Mouse (Mus musculus) intestine, embryonic 15.5 days (tissue): Measurements from ENCODE around the gene Klf16. TPM values are rescaled to one million over a fixed set of nuclear protein-coding genes. Genes with fewer than 3 reads are reported as not detected.

ENCODE experiments used
- ATAC-seq: fragments of 200-750 bp; cut with Nextera tagmentation; 2 replicates; pipeline ENCODE4 v1.8.0; 2017; ENCODE audit warnings: moderate TSS enrichment, moderate library complexity
- H3K27ac ChIP-seq: fragments of 300-500 bp; sonication (generic); 2 replicates; pipeline ENCODE4 v1.5.1; 2015; ENCODE audit warnings: mild to moderate bottlenecking, inconsistent platforms
- H3K27me3 ChIP-seq: fragments of 300-500 bp; sonication (generic); replicated peaks from 2 replicates; pipeline ENCODE4 v1.6.1; 2015; ENCODE audit warnings: inconsistent platforms
- H3K36me3 ChIP-seq: fragments of 300-500 bp; sonication (generic); 2 replicates; pipeline ENCODE4 v1.6.1; 2015; ENCODE audit warnings: inconsistent platforms
- H3K4me1 ChIP-seq: fragments of 300-500 bp; sonication (generic); replicated peaks from 2 replicates; pipeline ENCODE4 v1.6.1; 2015; ENCODE audit warnings: inconsistent platforms
- H3K4me2 ChIP-seq: fragments of 300-500 bp; sonication (generic); replicated peaks from 2 replicates; pipeline ENCODE4 v1.6.1; 2015; ENCODE audit warnings: mild to moderate bottlenecking, inconsistent platforms
- H3K4me3 ChIP-seq: fragments of 300-500 bp; sonication (generic); replicated peaks from 2 replicates; pipeline ENCODE4 v1.5.1; 2015; ENCODE audit warnings: inconsistent platforms
- H3K9ac ChIP-seq: fragments of 300-500 bp; sonication (generic); 2 replicates; pipeline ENCODE4 v1.6.1; 2015; ENCODE audit warnings: inconsistent platforms
- H3K9me3 ChIP-seq: fragments of 300-500 bp; sonication (generic); 2 replicates; pipeline ENCODE4 v1.6.1; 2016; ENCODE audit warnings: inconsistent platforms
- WGBS: fragments of 180-500 bp; shearing (Covaris S2); methylation state at CpG from one replicate; pipeline ENCODE4 v1.1.7; 2015; 5-methylcytosine and 5-hydroxymethylcytosine counted together
- polyA plus RNA-seq: library from polyadenylated mRNA; unstranded; fragments of >200 nt; fragmentation: Nextera tagmentation; extraction: Ambion mirVana; gene quantifications from 2 replicates; pipeline ENCODE4 v1.2.1, GENCODE M21; 2015

Gene Klf16
- 8.3 TPM in 2 replicates for polyA plus RNA-seq

- peak within 1 kb of the TSS; percentile 93 for H3K27ac ChIP-seq
- peak; percentile 89 for ATAC-seq
- H3K4me3 ChIP-seq: peak within 1 kb of the TSS; percentile 89
- no peaks in the 10 kb centered on the region for H3K27me3 ChIP-seq
- H3K9me3 ChIP-seq: no peaks in the 10 kb centered on the region
- no peaks in the 10 kb centered on the region for H3K36me3 ChIP-seq
- H3K9ac ChIP-seq: peak within 1 kb of the TSS; percentile 72
- H3K4me1 ChIP-seq: peaks cover 43% of the 10 kb centered on the region
- WGBS: under 1% methylated on average over 87 of the region's 97 CpGs
- peak within 1 kb of the TSS; percentile 94 for H3K4me2 ChIP-seq
These were observed at the start of gene Klf16 for GRCm38 (mm10) chr10:80577195-80578130. Gene Klf16, minus strand, starts transcription at chr10:80577321.

DNA sequence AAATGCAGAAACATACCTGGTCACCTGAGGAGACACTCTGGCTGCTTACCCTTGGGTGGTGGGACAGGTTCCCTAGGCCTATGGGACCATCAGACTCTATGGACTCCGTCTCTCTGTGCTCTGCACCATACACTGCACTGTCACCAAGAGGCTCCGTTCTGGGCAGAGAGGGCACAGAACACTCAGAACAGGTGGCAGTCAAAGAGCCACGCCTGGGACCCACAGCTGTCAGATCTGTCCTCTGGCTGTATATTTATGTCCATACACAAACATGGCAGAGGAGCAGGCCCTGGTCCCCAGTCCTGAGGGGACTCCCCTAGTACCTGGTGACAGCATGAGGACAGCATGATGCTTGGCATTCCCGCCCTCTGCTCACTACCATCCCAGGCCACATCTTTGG, 48.6 kb upstream of the Klf16 start:
- Histone ChIP-seq H3K4me2 (no peak overlapping the region), H3K9ac (peak overlapping the region; percentile 28; the same call in 1 of the 2 replicates), H3K4me3 (no peak overlapping the region), H3K27ac (0 out of 2 replicates have a peak overlapping the region, but pooled peaks have one; percentile 34), H3K36me3 (peaks cover 3% of the 10 kb centered on the region; the same call in 1 of the 2 replicates), H3K4me1 (peaks cover 55% of the 10 kb centered on the region), H3K27me3 (no peaks in the 10 kb centered on the region), H3K9me3 (no peaks in the 10 kb centered on the region)
- no peak for ATAC-seq
- WGBS: 82% methylated on average over 4 of the region's 4 CpGs

- H3K27me3 ChIP-seq: no peaks in the 10 kb centered on the region
- no peak for ATAC-seq
- peaks cover 49% of the 10 kb centered on the region for H3K4me1 ChIP-seq
- 9% methylated on average over 15 of the region's 15 CpGs for WGBS
- no peaks in the 10 kb centered on the region for H3K9me3 ChIP-seq
- H3K4me3 ChIP-seq: peak overlapping the region; percentile 88
- H3K36me3 ChIP-seq: no peaks in the 10 kb centered on the region
- H3K27ac ChIP-seq: peak overlapping the region; percentile 89
- peak overlapping the region; percentile 82 for H3K9ac ChIP-seq
- peak overlapping the region; percentile 90 for H3K4me2 ChIP-seq
These were observed 46.5 kb upstream of the Klf16 start for GRCm38 (mm10) chr10:80623457-80624191.

- Histone ChIP-seq H3K9me3 (no peaks in the 10 kb centered on the region), H3K27ac (peak within 1 kb of the TSS; percentile 96), H3K9ac (peak within 1 kb of the TSS; percentile 82), H3K4me2 (peak within 1 kb of the TSS; percentile 90), H3K4me3 (peak within 1 kb of the TSS; percentile 88), H3K36me3 (no peaks in the 10 kb centered on the region), H3K27me3 (no peaks in the 10 kb centered on the region), H3K4me1 (peaks cover 43% of the 10 kb centered on the region)
- peak; percentile 84 for ATAC-seq
- WGBS: under 1% methylated on average over 70 of the region's 85 CpGs
These were observed 45.7 kb upstream of the Klf16 start, which contains the start of gene Csnk1g2 for GRCm38 (mm10) chr10:80622661-80623456. Gene Csnk1g2, plus strand, starts transcription at chr10:80622838.

DNA sequence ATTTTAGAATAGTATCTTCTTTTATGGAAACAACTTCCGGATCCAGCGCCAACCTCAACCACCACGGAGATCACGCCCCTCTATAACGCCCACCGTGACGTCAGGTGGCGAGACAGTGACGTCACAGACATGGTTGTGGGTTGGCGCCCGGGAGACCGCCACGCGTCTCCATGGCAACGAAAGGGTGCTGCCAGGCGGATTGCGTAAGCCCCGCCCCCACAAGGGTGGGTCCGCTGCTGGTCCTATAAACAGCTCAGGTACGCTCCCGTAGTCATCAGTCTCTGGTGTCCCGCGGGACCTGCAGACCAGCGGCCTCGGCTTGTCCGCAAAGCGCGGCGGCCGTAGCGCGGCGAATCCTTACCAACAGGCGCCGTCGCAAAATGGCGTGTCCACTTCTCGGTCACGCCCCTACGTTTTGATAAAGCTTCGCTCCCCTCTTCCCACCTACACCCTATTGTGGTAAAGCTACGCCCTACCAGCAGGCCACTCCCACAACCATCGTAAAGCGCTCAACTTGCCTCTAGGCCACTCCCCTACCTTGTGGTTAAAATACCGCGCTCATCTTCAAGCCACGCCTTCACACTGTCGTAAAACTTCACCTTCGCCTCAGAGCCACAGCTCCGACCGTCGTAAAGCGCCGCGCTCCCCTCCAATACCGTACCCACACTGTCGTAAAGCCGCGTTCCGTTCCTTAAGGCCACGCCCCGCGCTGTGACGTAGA, 45.0 kb upstream of the Klf16 start:
- peak overlapping the region; percentile 96 for H3K27ac ChIP-seq
- no peaks in the 10 kb centered on the region for H3K9me3 ChIP-seq
- WGBS: under 1% methylated on average over 64 of the region's 64 CpGs
- H3K4me2 ChIP-seq: peak overlapping the region; percentile 77
- H3K36me3 ChIP-seq: no peaks in the 10 kb centered on the region
- H3K4me1 ChIP-seq: peaks cover 36% of the 10 kb centered on the region
- H3K9ac ChIP-seq: peak overlapping the region; percentile 82
- no peaks in the 10 kb centered on the region for H3K27me3 ChIP-seq
- peak overlapping the region; percentile 88 for H3K4me3 ChIP-seq
- ATAC-seq: peak; percentile 97

GRCm38 (mm10) chr10:80621690-80621939, 44.5 kb upstream of the Klf16 start:
- Histone ChIP-seq H3K9ac (peak overlapping the region; percentile 51), H3K9me3 (no peaks in the 10 kb centered on the region), H3K4me2 (peak overlapping the region; percentile 77), H3K27ac (peak overlapping the region; percentile 96), H3K4me1 (peaks cover 35% of the 10 kb centered on the region), H3K36me3 (no peaks in the 10 kb centered on the region), H3K27me3 (no peaks in the 10 kb centered on the region), H3K4me3 (peak overlapping the region; percentile 88)
- ATAC-seq: no peak
- 1% methylated on average over 9 of the region's 9 CpGs for WGBS

- peak overlapping the region; percentile 77 for H3K4me2 ChIP-seq
- H3K9me3 ChIP-seq: no peaks in the 10 kb centered on the region
- peak overlapping the region; percentile 51 for H3K9ac ChIP-seq
- peaks cover 29% of the 10 kb centered on the region for H3K4me1 ChIP-seq
- no peaks in the 10 kb centered on the region for H3K27me3 ChIP-seq
- H3K4me3 ChIP-seq: peak overlapping the region; percentile 88
- H3K36me3 ChIP-seq: no peaks in the 10 kb centered on the region
- no peak for ATAC-seq
- 49% methylated on average over 16 of the region's 16 CpGs for WGBS
- peak overlapping the region; percentile 96 for H3K27ac ChIP-seq
These were observed 43.9 kb upstream of the Klf16 start for GRCm38 (mm10) chr10:80620796-80621689.

DNA sequence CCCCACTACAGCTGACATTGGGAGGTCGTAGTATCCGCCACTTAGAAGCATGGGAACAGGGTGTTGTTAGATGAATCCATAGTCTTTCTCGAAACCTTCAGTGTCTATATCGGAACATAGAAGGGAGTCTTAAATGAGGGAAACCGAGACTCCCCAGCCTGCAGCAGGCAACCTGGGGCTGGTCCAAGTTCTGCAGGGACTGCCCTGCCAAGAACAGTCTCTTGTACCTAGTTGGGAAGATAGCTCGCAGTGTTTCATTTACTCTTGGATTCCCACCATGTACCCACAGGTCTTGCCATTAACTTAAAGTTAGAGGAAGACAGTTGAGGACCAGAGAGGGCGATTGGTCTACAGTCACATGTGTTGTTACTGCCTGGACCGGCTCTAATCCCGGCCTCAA, 43.2 kb upstream of the Klf16 start:
- no peaks in the 10 kb centered on the region for H3K27me3 ChIP-seq
- no peak overlapping the region for H3K9ac ChIP-seq
- no peak for ATAC-seq
- H3K4me3 ChIP-seq: no peak overlapping the region
- 85% methylated on average over 9 of the region's 9 CpGs for WGBS
- peaks cover 24% of the 10 kb centered on the region for H3K4me1 ChIP-seq
- H3K27ac ChIP-seq: no peak overlapping the region
- no peak overlapping the region for H3K4me2 ChIP-seq
- H3K36me3 ChIP-seq: peaks cover 7% of the 10 kb centered on the region; the same call in 1 of the 2 replicates
- no peaks in the 10 kb centered on the region for H3K9me3 ChIP-seq

DNA sequence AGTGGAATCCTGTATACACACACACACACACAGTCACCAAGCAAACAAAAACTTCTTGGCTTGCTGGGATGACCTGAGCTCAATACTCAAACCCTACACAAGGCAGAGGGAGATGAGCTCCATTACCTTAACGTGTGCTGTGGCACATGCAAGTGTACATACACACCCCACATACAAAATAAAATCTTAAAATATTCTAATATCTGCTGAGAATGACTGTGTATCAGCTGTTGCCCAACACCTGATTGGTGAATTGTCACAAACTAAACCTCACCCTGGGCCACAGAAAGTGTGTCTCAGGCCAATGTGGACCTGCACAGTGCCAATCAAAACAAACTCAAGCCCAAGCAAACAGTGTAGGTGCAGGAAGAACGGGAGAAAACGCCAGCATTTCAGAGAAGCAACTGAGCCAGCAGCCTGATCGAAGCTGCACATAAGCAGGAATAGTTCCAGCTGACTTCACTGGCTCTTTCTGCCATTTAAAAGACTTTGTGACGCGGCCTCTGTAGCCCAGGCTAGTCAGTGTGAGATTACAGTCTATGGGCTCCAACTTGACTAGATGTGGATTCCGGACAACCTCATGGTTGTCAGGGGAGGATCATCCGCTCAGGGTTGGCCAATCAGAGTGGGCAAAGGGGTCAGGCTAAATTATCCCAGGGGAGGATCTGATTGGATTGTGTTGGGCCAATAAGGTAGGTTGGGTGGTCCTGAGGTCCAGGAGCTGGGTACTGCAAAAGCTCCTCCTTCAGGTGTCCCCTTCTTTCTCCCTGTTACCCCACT, 42.5 kb upstream of the Klf16 start:
- no peak overlapping the region for H3K27ac ChIP-seq
- no peak overlapping the region for H3K9ac ChIP-seq
- peaks cover 18% of the 10 kb centered on the region for H3K4me1 ChIP-seq
- H3K36me3 ChIP-seq: peaks cover 14% of the 10 kb centered on the region
- no peaks in the 10 kb centered on the region for H3K27me3 ChIP-seq
- H3K9me3 ChIP-seq: no peaks in the 10 kb centered on the region
- 37% methylated on average over 8 of the region's 8 CpGs for WGBS
- no peak for ATAC-seq
- no peak overlapping the region for H3K4me2 ChIP-seq
- H3K4me3 ChIP-seq: no peak overlapping the region

DNA sequence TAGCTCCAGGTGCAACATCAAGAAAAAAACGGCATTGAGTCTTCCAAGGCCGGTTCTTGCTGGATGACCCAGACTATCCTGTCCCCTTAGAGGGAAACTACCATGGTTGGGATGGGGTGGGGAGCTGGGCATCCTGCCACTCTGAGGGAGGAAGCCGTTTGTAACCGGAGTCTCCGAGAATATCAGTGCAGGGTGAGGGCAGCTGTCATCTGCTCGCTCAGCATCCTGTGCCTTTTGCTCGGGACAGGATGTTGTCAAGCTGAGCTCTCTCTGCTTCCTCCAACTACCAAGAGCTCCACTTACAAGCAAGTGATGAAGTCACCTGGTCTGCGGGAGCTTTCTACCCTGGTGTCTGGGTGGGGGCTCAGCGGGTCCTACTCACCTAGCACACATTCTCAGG, 41.1 kb upstream of the Klf16 start:
- peaks cover 5% of the 10 kb centered on the region; the same call in 1 of the 2 replicates for H3K4me1 ChIP-seq
- peaks cover 26% of the 10 kb centered on the region for H3K36me3 ChIP-seq
- no peak overlapping the region for H3K27ac ChIP-seq
- H3K27me3 ChIP-seq: no peaks in the 10 kb centered on the region
- no peaks in the 10 kb centered on the region for H3K9me3 ChIP-seq
- H3K4me3 ChIP-seq: no peak overlapping the region
- 68% methylated on average over 9 of the region's 9 CpGs for WGBS
- ATAC-seq: no peak
- no peak overlapping the region for H3K4me2 ChIP-seq
- H3K9ac ChIP-seq: no peak overlapping the region
